Mouse (Mus musculus): Measurements from ENCODE around the gene Hoxa4.

The Hoxa4 gene

GRCm38 (mm10) chr6:52164626-52165440 is 26.7 kb downstream of the Hoxa4 start, which contains the start of gene Hoxa2:
Gene Hoxa2 (minus strand): TSS chr6:52164831.
- no peak for DNase-seq (ENCODE audit: low spot score in 2 of 2)

- no peak for DNase-seq (ENCODE audit: low spot score in 2 of 2)
Observed at GRCm38 (mm10) chr6:52164051-52164625, 27.4 kb downstream of the Hoxa4 start.

GRCm38 (mm10) chr6:52163366-52164031 is 28.1 kb downstream of the Hoxa4 start:
- no peak for DNase-seq (ENCODE audit: low spot score in 2 of 2)

- DNase-seq (ENCODE audit: low spot score in 2 of 2): no peak
Observed at GRCm38 (mm10) chr6:52162611-52163365, 28.8 kb downstream of the Hoxa4 start.

GRCm38 (mm10) chr6:52162093-52162380 is 29.5 kb downstream of the Hoxa4 start:
- DNase-seq (ENCODE audit: low spot score in 2 of 2): no peak

GRCm38 (mm10) chr6:52161336-52162092 is 30.0 kb downstream of the Hoxa4 start:
- DNase-seq (ENCODE audit: low spot score in 2 of 2): no peak

- no peak for DNase-seq (ENCODE audit: low spot score in 2 of 2)
Observed at GRCm38 (mm10) chr6:52160511-52161335, 30.8 kb downstream of the Hoxa4 start.

- peak in 1 of 2 experiments; percentile 32 for DNase-seq (ENCODE audit: low spot score in 2 of 2)
Observed at GRCm38 (mm10) chr6:52159979-52160378, 31.6 kb downstream of the Hoxa4 start.

- no peak for DNase-seq (ENCODE audit: low spot score in 2 of 2)
Observed at GRCm38 (mm10) chr6:52159164-52159761, 32.3 kb downstream of the Hoxa4 start.

GRCm38 (mm10) chr6:52158276-52159051 is 33.1 kb downstream of the Hoxa4 start, which contains the start of gene Hoxa1:
Gene Hoxa1 (minus strand): TSS chr6:52158317.
- peak; percentile 63 to 77 for DNase-seq (ENCODE audit: low spot score in 2 of 2)

- no peak for DNase-seq (ENCODE audit: low spot score in 2 of 2)
Observed at GRCm38 (mm10) chr6:52157466-52158275, 33.9 kb downstream of the Hoxa4 start.

- DNase-seq (ENCODE audit: low spot score in 2 of 2): no peak
Observed at GRCm38 (mm10) chr6:52156551-52157200, 34.9 kb downstream of the Hoxa4 start.

- DNase-seq (ENCODE audit: low spot score in 2 of 2): no peak
Observed at GRCm38 (mm10) chr6:52155471-52155870, 36.1 kb downstream of the Hoxa4 start.

GRCm38 (mm10) chr6:52154044-52154443 is 37.5 kb downstream of the Hoxa4 start:
- DNase-seq (ENCODE audit: low spot score in 2 of 2): no peak

- DNase-seq (ENCODE audit: low spot score in 2 of 2): no peak
Observed at GRCm38 (mm10) chr6:52153270-52153669, 38.3 kb downstream of the Hoxa4 start.

- DNase-seq (ENCODE audit: low spot score in 2 of 2): no peak
Observed at GRCm38 (mm10) chr6:52152226-52153193, 39.0 kb downstream of the Hoxa4 start.

GRCm38 (mm10) chr6:52151571-52151970 is 40.0 kb downstream of the Hoxa4 start:
- no peak for DNase-seq (ENCODE audit: low spot score in 2 of 2)
